Mouse (Mus musculus): ENCODE data around the gene Zfp775. TPM values are rescaled to one million over a fixed set of nuclear protein-coding genes. Genes with fewer than 3 reads are reported as not detected.
A peak's percentile ranks its signal among the peaks of the same experiment; 100 is the strongest.

Zfp775 gene
- total RNA-seq, 2 experiments from 2014 or later = 0.45 to 1.8 TPM

DNA sequence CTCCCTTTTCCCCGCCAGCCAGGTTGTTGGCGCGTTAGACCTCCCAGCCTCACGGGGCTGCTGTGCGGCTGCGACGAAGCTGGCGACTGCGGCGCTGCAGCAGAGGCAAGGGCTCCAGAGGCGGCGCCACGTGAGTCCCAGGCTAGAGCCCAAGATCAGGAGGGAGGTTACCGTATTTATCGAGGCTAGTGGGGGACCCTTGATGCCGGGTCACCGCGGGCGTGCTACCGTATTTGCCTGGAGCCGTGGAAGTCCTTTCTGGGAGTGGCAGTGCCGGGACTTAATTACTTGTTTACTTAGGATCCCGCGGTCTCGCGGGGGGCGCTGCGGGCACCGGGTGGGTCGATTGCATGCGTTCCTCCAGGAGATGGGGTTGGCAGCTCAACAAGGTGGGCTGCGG, 25.1 kb downstream of the Zfp775 start:
- ATAC-seq (ENCODE audit: poor library complexity, severe bottlenecking) = no peak

- ATAC-seq (ENCODE audit: poor library complexity, severe bottlenecking) = no peak
These were observed 25.7 kb downstream of the Zfp775 start for GRCm38 (mm10) chr6:48627511-48627924.

GRCm38 (mm10) chr6:48628377-48628776, 26.5 kb downstream of the Zfp775 start:
- ATAC-seq (ENCODE audit: poor library complexity, severe bottlenecking) = no peak

DNA sequence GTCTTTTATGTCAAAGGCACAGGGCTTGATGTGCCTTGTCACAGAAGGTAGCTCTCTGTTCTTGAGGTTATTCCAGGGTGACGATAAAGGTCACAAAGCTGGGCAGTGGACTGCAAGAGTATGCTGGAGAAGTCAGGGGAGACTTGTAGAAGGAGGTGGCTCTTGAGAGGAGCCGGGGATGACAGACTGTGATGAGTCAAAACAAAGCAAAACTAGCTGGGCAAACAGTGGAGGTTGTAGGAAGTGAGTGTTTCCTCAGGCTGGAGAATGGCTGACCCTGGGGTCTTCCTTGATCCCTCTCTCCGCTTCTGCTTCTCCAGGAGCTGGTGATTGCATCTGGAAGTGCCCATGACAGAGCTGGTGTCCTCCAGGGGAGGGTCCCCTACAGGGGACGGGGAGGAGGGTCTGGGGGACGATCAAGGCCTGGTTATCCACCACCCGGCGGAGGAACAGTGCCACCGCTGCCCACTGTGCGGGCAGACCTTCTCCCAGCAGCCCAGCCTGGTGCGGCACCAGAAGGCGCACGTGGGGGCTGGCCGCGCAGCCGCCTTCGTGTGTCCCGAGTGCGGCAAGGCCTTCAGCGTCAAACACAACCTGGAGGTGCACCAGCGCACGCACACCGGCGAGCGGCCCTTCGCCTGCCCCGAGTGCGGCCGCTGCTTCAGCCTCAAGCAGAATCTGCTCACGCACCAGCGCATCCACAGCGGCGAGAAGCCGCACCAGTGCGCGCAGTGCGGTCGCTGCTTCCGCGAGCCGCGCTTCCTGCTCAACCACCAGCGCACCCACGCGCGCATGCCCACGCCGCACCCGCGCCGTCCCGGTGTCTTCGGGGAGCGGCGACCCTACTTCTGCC, 27.2 kb downstream of the Zfp775 start:
- peak; percentile 65 for ATAC-seq (ENCODE audit: poor library complexity, severe bottlenecking)

DNA sequence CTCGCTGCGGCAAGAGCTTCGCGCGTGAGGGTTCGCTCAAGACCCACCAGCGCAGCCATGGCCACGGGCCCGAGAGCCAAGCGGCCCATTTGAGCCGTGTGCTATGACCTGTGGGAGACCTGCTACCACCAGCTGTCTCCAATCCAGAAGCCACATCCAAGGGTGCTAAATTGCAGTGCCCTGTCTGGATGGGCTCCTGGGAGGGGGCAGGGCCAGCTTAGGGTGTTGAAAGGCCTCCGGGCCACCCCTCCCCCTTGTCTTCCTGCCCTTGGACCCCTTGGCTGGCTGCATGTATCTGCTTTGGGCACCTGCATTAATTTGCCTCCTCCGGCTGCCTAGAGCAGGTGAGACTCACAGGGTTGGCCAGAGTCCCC, 27.8 kb downstream of the Zfp775 start:
- no peak for ATAC-seq (ENCODE audit: poor library complexity, severe bottlenecking)

- ATAC-seq (ENCODE audit: poor library complexity, severe bottlenecking) = no peak
These were observed 29.0 kb downstream of the Zfp775 start for GRCm38 (mm10) chr6:48630831-48631230.

GRCm38 (mm10) chr6:48635105-48635504, 33.2 kb downstream of the Zfp775 start:
- no peak for ATAC-seq (ENCODE audit: poor library complexity, severe bottlenecking)

DNA sequence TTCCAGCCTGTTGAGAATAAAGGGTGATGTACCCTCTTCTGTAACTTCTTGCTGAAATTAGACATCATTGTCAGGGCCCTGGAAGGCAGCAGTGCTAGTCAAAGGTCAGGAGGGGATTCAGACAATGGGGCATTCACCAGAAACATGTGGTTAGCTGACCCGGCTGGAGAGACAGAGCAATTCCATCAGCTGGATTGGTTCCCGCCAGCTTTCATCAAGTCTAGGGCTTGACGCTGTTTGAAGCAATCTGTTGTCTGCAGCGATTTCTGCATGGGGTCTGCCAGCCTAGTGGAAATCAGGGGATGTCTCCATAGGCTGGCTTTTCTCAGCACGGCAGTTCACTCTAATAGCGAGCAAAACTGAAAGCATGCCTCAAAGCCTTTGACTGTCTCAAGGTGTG, 34.7 kb downstream of the Zfp775 start:
- ATAC-seq (ENCODE audit: poor library complexity, severe bottlenecking) = no peak

GRCm38 (mm10) chr6:48637811-48638500, 36.1 kb downstream of the Zfp775 start:
- no peak for ATAC-seq (ENCODE audit: poor library complexity, severe bottlenecking)

DNA sequence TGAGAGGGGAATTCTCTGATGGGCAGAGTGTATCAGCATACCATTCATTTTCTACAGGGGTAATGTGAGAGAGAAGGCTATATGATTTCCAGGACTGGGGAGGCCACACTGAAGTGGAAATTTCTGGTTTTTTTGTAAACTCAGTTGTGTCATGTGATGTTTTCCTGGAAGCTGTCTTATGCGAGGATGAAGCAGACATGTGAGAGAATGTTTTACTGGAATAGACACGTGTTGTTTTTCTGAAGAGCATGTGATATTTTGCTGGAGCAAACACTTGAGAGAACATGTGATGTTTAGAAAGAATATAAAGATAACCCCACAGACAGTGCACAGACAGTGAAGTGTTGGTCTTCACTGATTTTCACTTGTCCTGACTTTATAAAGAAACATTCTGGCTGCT, 36.7 kb downstream of the Zfp775 start:
- ATAC-seq (ENCODE audit: poor library complexity, severe bottlenecking) = no peak

GRCm38 (mm10) chr6:48641391-48641790, 39.5 kb downstream of the Zfp775 start:
- ATAC-seq (ENCODE audit: poor library complexity, severe bottlenecking) = no peak

GRCm38 (mm10) chr6:48642764-48643292, 41.0 kb downstream of the Zfp775 start:
- ATAC-seq (ENCODE audit: poor library complexity, severe bottlenecking) = no peak

DNA sequence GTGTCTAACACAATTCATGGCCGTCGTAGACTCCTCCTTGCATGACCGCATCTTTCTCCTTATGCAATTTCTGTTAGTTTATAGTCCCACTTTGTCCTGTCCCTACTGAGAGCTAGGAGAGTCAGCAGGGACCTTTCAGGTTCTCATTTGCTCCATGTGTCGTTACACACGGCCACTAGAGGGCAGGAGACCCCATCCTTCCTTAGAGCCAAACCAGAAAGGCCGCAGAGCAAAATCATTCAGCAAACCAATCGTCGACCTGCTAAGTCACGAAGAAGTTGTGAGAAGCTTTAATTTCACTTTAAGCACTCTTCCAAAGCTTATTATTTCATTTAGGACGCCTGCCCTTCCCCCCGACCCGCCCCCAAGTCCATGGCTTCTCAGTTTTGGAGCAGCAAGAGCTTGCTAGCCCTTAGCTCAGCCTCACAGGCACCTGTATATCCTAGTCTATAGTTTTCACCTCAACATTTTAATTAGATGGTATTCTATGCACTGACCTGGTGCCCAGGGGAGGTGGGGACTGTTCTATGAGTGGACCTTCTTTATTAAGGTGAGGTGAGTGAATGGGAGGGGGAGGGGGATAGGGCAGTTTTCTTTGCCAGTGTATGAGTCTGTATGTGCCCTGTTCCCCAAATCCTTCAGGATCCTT, 43.9 kb downstream of the Zfp775 start:
- peak; percentile 84 for ATAC-seq (ENCODE audit: poor library complexity, severe bottlenecking)

- no peak for ATAC-seq (ENCODE audit: poor library complexity, severe bottlenecking)
These were observed 44.4 kb downstream of the Zfp775 start for GRCm38 (mm10) chr6:48646309-48646690.

DNA sequence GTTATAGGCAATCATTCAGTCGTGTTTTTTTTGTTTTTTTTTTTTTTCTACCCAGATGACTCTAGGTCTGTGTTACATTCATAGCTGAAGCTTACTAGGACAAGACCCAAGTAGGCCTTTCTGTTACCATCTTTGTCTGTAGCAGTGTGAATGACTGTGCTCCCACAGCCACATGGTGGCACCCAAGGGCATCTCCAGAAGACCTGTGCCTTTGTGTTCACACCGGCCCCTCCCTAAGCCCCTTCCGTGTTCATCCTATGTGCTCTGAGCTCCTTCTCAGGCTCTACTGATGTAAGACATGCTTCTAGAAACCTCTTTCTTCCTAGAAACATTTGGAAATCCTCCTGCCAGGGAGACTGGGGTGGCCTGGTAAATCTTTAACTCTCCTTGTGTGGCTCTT, 45.1 kb downstream of the Zfp775 start, which contains the start of gene Gimap8:
Gene Gimap8 (plus strand): TSS at position 240 of the 400 bp plus-strand sequence.
- ATAC-seq (ENCODE audit: poor library complexity, severe bottlenecking) = peak; percentile 74

DNA sequence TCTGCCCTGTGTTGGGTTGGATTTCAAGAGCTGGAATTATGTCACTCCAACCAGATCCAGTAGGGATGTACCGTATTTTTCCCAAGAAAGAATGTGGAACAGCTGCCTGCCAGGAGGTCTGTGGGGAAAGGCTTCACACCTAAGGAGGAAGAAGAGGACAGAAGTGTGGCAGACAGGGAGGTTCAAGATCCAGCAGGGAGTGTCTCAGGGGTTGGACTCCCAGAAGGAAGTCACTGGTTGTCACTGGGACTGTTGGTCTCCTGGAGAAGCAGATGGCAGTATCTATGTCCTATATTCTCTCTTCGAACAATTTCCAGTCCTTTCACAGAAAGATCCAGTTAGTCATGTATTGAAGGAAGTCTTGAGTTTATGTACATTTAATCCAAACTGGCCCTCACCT, 45.7 kb downstream of the Zfp775 start:
- no peak for ATAC-seq (ENCODE audit: poor library complexity, severe bottlenecking)

DNA sequence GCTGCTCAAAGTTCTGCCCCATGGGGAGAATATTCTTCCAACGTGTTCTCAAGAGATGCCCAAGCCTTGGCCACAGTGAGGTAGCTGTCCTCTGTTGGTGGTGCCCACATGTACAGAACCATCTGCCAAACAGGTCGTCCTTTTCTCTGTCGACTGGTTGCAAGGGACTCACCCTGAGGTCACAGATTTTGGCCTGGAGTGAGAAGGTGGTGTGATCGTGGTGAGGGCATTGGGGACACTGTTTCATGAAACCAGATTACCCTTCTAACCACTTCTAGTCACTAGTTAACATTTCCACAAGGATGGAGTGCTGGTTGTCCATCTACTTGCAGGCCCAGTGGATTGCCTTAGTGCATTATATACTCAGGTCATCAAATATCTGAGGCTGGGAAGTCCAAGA, 46.9 kb downstream of the Zfp775 start:
- ATAC-seq (ENCODE audit: poor library complexity, severe bottlenecking) = no peak

GRCm38 (mm10) chr6:48650041-48650440, 48.2 kb downstream of the Zfp775 start:
- no peak for ATAC-seq (ENCODE audit: poor library complexity, severe bottlenecking)

DNA sequence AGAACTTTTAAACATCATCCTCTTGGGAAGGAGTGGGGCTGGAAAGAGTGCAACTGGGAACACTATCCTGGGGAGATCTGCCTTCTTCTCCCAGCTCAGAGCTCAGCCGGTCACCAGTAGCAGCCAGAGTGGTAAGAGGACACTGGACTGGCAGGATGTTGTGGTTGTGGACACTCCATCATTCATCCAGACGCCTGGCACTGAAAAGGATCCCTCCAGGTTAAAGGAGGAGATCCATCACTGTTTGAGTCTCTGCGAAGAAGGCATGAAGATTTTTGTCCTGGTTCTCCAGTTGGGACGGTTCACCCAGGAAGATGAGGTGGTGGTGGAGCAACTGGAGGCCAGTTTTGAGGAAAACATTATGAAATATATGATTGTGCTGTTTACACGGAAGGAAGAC, 56.9 kb downstream of the Zfp775 start:
- ATAC-seq (ENCODE audit: poor library complexity, severe bottlenecking) = no peak

DNA sequence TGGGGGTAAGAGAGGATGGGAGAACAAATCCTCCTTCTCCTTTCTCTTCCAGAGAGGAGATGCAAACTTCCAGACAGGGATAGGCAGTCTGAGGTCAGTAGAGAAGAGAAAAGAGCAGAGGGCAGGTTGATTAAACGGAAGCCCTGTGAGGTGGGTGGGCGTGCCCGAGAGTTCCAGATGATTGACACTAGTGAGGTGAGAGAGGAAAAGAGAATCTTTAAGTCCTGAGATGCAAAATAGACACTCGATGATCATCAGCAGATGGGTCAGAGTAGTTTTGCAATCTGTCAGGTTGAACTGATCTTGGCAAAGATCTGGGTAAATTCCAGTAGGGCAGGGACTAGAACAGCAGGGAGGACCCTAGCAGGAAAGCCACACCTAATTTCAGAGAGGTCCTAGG, 62.9 kb downstream of the Zfp775 start:
- ATAC-seq (ENCODE audit: poor library complexity, severe bottlenecking) = no peak

DNA sequence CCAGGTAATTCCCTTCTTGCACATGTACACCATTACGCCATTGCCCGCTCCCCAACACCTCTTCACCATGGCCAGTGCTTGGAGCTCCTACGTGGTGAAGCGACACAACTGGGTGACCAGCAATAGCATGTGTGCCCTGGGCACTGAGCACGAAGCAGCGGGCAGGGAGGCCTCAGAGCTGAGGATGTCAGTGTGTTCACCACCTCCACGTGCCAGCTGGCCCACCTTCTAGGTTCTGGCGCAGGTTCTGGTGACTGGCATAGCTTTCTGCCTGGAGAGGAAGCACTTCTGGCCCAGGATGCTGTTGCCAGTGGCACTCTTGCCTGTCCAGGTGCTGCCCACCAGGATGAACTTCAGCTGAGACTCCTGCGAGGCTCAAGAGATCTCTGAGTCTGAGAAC, 63.6 kb downstream of the Zfp775 start:
- ATAC-seq (ENCODE audit: poor library complexity, severe bottlenecking) = no peak
